Mouse (Mus musculus) c-Kit-positive CD71-negative TER-119-negative erythroid progenitor cells, embryonic 14.5 days (primary cell): Measurements from ENCODE around the gene Cenpx.

Experiments used
- DNase-seq: peaks from one replicate; pipeline ENCODE4 v3.0.0-alpha.2; 2013; ENCODE audit warnings: low read depth

Cenpx gene

GRCm38 (mm10) chr11:120723509-120723908 lies 10.0 kb upstream of the Cenpx start:
- DNase-seq: no peak

GRCm38 (mm10) chr11:120722761-120723382 lies 9.3 kb upstream of the Cenpx start:
- DNase-seq: no peak

GRCm38 (mm10) chr11:120722067-120722630 lies 8.6 kb upstream of the Cenpx start:
- DNase-seq: no peak

- DNase-seq: no peak
Measured at GRCm38 (mm10) chr11:120721124-120722066, 7.9 kb upstream of the Cenpx start, which contains the start of gene Rac3. Rac3 (plus strand) TSS chr11:120721470.

GRCm38 (mm10) chr11:120720450-120720849 lies 6.9 kb upstream of the Cenpx start:
- DNase-seq: peak; percentile 97

- DNase-seq: no peak
Measured at GRCm38 (mm10) chr11:120719841-120720376, 6.4 kb upstream of the Cenpx start.

GRCm38 (mm10) chr11:120719242-120719641 lies 5.7 kb upstream of the Cenpx start:
- DNase-seq: no peak

GRCm38 (mm10) chr11:120715131-120715530 lies 1.6 kb upstream of the Cenpx start:
- DNase-seq: no peak

GRCm38 (mm10) chr11:120714546-120714945 lies 1.0 kb upstream of the Cenpx start:
- no peak for DNase-seq

GRCm38 (mm10) chr11:120712771-120713568 lies 568 bp downstream of the Cenpx start:
- no peak for DNase-seq

- no peak for DNase-seq
Measured at GRCm38 (mm10) chr11:120711980-120712604, 1.4 kb downstream of the Cenpx start.

- no peak for DNase-seq
Measured at GRCm38 (mm10) chr11:120710672-120711071, 2.9 kb downstream of the Cenpx start.

GRCm38 (mm10) chr11:120709551-120709950 lies 4.0 kb downstream of the Cenpx start:
- no peak for DNase-seq

- no peak for DNase-seq
Measured at GRCm38 (mm10) chr11:120707969-120708368, 5.6 kb downstream of the Cenpx start.

- no peak for DNase-seq
Measured at GRCm38 (mm10) chr11:120707225-120707624, 6.3 kb downstream of the Cenpx start.

- no peak for DNase-seq
Measured at GRCm38 (mm10) chr11:120706120-120706519, 7.4 kb downstream of the Cenpx start.

- no peak for DNase-seq
Measured at GRCm38 (mm10) chr11:120704486-120705325, 8.8 kb downstream of the Cenpx start.

- no peak for DNase-seq
Measured at GRCm38 (mm10) chr11:120703696-120704454, 9.7 kb downstream of the Cenpx start.

GRCm38 (mm10) chr11:120697741-120698140 lies 15.8 kb downstream of the Cenpx start:
- DNase-seq: no peak

GRCm38 (mm10) chr11:120696568-120696967 lies 17.0 kb downstream of the Cenpx start:
- no peak for DNase-seq
